Mouse (Mus musculus) megakaryocyte, embryonic 14.5 days (primary cell): ENCODE measurements around the gene Zfp296.

Experiments used
- FLI1 ChIP-seq: IDR thresholded peaks from 2 replicates; pipeline ENCODE4 v1.6.1; 2012; ENCODE audit warnings: low read length, inconsistent platforms, mixed read lengths
- GATA1 ChIP-seq: IDR thresholded peaks from 3 replicates; pipeline ENCODE4 v1.6.1; 2012; ENCODE audit warnings: mixed read lengths, low read length, inconsistent platforms, borderline replicate concordance

DNA sequence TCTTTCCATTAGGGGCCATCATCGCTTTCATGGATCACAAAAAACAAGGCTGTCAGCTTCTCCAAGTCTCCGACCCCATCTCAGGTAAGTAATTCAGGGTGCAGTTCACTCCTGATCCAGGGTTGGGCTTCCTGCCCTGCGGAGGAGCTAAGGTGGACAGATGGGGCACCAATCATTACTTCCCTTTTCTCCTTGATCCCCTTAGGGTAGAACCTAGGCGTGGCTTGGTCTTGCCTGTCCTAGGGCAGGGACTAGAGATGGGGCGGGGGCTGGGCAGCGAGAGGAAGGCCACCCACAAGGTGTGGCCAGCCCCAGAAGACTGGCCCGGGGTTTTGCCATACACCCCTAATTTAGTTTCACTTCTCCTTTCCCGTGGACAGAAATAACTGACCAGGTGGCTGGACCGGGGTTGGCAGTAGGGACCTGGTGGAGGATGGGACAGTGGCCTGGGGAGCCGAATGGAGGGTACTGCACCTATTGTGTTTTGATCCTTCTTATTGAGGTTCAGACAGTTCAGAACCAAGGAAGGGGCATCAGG, 859 bp downstream of the Zfp296 start:
- TF ChIP-seq GATA1 = no peak
- no peak for TF ChIP-seq FLI1
